Mouse (Mus musculus): ENCODE results near the gene Olfr1222. TPM values are rescaled to one million over a fixed set of nuclear protein-coding genes. Genes with fewer than 3 reads are reported as not detected.
"Not testable (repeated sequence)": the region's sequence is repeated elsewhere in the genome, so short reads cannot be mapped to it uniquely, and the experiment has no call there.

The Olfr1222 gene
- not detected in 2 replicates for polyA plus RNA-seq (2014; fragmentation: Nextera tagmentation; extraction: Ambion mirVana)

DNA sequence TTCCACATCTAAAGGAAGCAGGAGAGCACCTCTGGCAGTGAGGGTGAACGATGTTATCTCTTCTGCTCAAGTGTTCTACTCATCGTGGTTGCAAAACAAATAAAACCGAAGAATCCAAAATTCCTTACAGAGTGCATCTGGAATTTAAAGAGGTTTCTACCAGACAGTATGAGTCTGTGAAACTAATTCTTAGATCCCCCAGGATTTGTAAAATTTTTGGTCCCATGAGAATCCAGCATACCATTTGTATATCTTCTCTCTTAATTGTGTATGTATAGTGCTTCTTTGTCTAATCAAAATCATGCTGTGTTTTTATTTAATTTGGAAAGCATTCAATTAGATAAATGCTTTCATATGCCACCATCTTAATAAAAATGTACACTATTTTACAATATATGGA lies at the start of gene Olfr1222:
Gene Olfr1222, minus strand, starts transcription at position 101 of the 400 bp plus-strand sequence.
- H3K27me3 ChIP-seq (ENCODE audit: control insufficient read depth, insufficient read depth, low read length) = no peaks in the 10 kb centered on the region
- H3K4me3 ChIP-seq (replicated peaks; ENCODE audit: low read depth, low read length) = no peak within 1 kb of the TSS
- WGBS = 85% methylated on average over 3 of the region's 3 CpGs
- H3K4me1 ChIP-seq (ENCODE audit: control insufficient read depth, insufficient read depth, low read length) = no peaks in the 10 kb centered on the region
- ATAC-seq (ENCODE audit: low FRiP score, low TSS enrichment) (no peak), DNase-seq (no peak)
- H3K9me3 ChIP-seq (ENCODE audit: control insufficient read depth, low read length) = no peaks in the 10 kb centered on the region
- no peak within 1 kb of the TSS for H3K4me2 ChIP-seq (ENCODE audit: low read length)
- H3K27ac ChIP-seq (replicated peaks; ENCODE audit: low read depth, low read length) = no peak within 1 kb of the TSS
- H3K9ac ChIP-seq (replicated peaks; ENCODE audit: low read length) = no peak within 1 kb of the TSS
- H3K36me3 ChIP-seq (ENCODE audit: control insufficient read depth, insufficient read depth, low read length) = no peaks in the 10 kb centered on the region

- H3K4me1 ChIP-seq (ENCODE audit: control insufficient read depth, insufficient read depth, low read length) = no peaks in the 10 kb centered on the region
- H3K9ac ChIP-seq (replicated peaks; ENCODE audit: low read length) = no peak within 1 kb of the TSS
- H3K4me3 ChIP-seq (replicated peaks; ENCODE audit: low read depth, low read length) = no peak within 1 kb of the TSS
- H3K4me2 ChIP-seq (ENCODE audit: low read length) = no peak within 1 kb of the TSS
- ATAC-seq (ENCODE audit: low FRiP score, low TSS enrichment) = no peak
- no peaks in the 10 kb centered on the region for H3K36me3 ChIP-seq (ENCODE audit: control insufficient read depth, insufficient read depth, low read length)
- 94% methylated on average over 1 of the region's 1 CpGs for WGBS
- H3K27me3 ChIP-seq (ENCODE audit: control insufficient read depth, insufficient read depth, low read length) = no peaks in the 10 kb centered on the region
- DNase-seq = no peak
- H3K9me3 ChIP-seq (ENCODE audit: control insufficient read depth, low read length) = no peaks in the 10 kb centered on the region
- H3K27ac ChIP-seq (replicated peaks; ENCODE audit: low read depth, low read length) = no peak within 1 kb of the TSS
These were observed 41.7 kb upstream of the Olfr1222 start, which contains the start of gene Olfr1225 for GRCm38 (mm10) chr2:89174569-89174968. Gene Olfr1225 (minus strand): TSS chr2:89174669.

DNA sequence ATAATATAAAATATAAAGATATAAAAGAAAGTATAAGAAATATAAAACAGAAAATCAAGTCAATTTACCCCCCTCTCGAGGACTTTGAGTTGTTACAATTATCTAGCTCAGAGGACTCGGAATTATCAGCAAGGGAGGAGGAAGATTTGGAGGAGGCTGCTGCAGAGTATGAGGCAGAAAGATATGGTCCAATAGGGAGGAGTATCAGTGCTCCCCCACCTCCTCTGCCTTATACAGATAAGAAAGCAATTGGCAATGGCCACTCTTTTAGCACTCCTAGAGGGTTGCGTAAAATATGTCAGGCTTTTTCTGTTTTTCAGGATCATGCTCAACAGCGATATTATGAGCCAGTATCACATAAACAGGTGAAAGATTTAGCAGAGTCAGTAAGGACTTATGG lies 31.9 kb upstream of the Olfr1222 start:
- not testable (repeated sequence) for ATAC-seq (ENCODE audit: low FRiP score, low TSS enrichment); H3K4me3 ChIP-seq (replicated peaks; ENCODE audit: low read depth, low read length); H3K9ac ChIP-seq (replicated peaks; ENCODE audit: low read length); H3K4me1 ChIP-seq (ENCODE audit: control insufficient read depth, insufficient read depth, low read length); H3K36me3 ChIP-seq (ENCODE audit: control insufficient read depth, insufficient read depth, low read length); H3K27me3 ChIP-seq (ENCODE audit: control insufficient read depth, insufficient read depth, low read length); H3K27ac ChIP-seq (replicated peaks; ENCODE audit: low read depth, low read length); DNase-seq; H3K9me3 ChIP-seq (ENCODE audit: control insufficient read depth, low read length); H3K4me2 ChIP-seq (ENCODE audit: low read length)
- WGBS = 93% methylated on average over 4 of the region's 4 CpGs

GRCm38 (mm10) chr2:89163991-89164390 lies 31.1 kb upstream of the Olfr1222 start, which contains the start of gene Olfr1224-ps1:
Gene Olfr1224-ps1 (minus strand): TSS chr2:89164091.
- H3K4me1 ChIP-seq (ENCODE audit: control insufficient read depth, insufficient read depth, low read length); H3K4me3 ChIP-seq (replicated peaks; ENCODE audit: low read depth, low read length); H3K9me3 ChIP-seq (ENCODE audit: control insufficient read depth, low read length); H3K36me3 ChIP-seq (ENCODE audit: control insufficient read depth, insufficient read depth, low read length); H3K27ac ChIP-seq (replicated peaks; ENCODE audit: low read depth, low read length); H3K9ac ChIP-seq (replicated peaks; ENCODE audit: low read length); ATAC-seq (ENCODE audit: low FRiP score, low TSS enrichment); DNase-seq; H3K4me2 ChIP-seq (ENCODE audit: low read length); H3K27me3 ChIP-seq (ENCODE audit: control insufficient read depth, insufficient read depth, low read length): not testable (repeated sequence)
- WGBS = 95% methylated on average over 8 of the region's 8 CpGs

DNA sequence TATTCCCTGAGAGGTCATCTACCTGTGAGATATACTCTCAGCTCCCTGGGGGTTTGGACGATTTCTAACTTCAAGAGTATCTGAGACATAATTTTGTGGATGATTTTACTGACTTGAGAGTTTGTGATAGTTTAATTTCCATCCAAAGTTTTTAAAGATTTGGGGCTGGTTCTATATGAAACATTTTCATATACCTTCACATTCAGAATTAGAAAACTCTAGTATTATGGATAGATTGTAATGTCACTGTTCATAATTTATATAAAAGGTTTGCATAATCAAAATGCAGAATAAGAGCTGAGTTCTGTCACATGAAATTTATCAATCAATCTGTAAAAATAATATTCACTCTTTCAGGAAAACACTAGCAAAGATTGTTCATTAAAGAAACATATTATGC lies 18.6 kb upstream of the Olfr1222 start, which contains the start of gene Olfr1223:
Gene Olfr1223, minus strand, starts transcription at position 101 of the 400 bp plus-strand sequence.
- Histone ChIP-seq H3K27ac (replicated peaks; ENCODE audit: low read depth, low read length) (no peak within 1 kb of the TSS), H3K36me3 (ENCODE audit: control insufficient read depth, insufficient read depth, low read length) (no peaks in the 10 kb centered on the region), H3K9ac (replicated peaks; ENCODE audit: low read length) (no peak within 1 kb of the TSS), H3K4me3 (replicated peaks; ENCODE audit: low read depth, low read length) (no peak within 1 kb of the TSS), H3K4me2 (ENCODE audit: low read length) (no peak within 1 kb of the TSS), H3K27me3 (ENCODE audit: control insufficient read depth, insufficient read depth, low read length) (no peaks in the 10 kb centered on the region), H3K9me3 (ENCODE audit: control insufficient read depth, low read length) (no peaks in the 10 kb centered on the region), H3K4me1 (ENCODE audit: control insufficient read depth, insufficient read depth, low read length) (no peaks in the 10 kb centered on the region)
- 79% methylated on average over 1 of the region's 1 CpGs for WGBS
- no peak for DNase-seq
- ATAC-seq (ENCODE audit: low FRiP score, low TSS enrichment) = no peak

- 96% methylated on average over 2 of the region's 2 CpGs for WGBS
- H3K36me3 ChIP-seq (ENCODE audit: control insufficient read depth, insufficient read depth, low read length) = no peaks in the 10 kb centered on the region
- ATAC-seq (ENCODE audit: low FRiP score, low TSS enrichment) (no peak), DNase-seq (no peak)
- H3K27me3 ChIP-seq (ENCODE audit: control insufficient read depth, insufficient read depth, low read length) = no peaks in the 10 kb centered on the region
- no peak within 1 kb of the TSS for H3K27ac ChIP-seq (replicated peaks; ENCODE audit: low read depth, low read length)
- no peaks in the 10 kb centered on the region for H3K9me3 ChIP-seq (ENCODE audit: control insufficient read depth, low read length)
- H3K9ac ChIP-seq (replicated peaks; ENCODE audit: low read length) = no peak within 1 kb of the TSS
- no peak within 1 kb of the TSS for H3K4me3 ChIP-seq (replicated peaks; ENCODE audit: low read depth, low read length)
- no peaks in the 10 kb centered on the region for H3K4me1 ChIP-seq (ENCODE audit: control insufficient read depth, insufficient read depth, low read length)
- H3K4me2 ChIP-seq (ENCODE audit: low read length) = no peak within 1 kb of the TSS
These were observed 15.7 kb downstream of the Olfr1222 start, which contains the start of gene Olfr1221 for GRCm38 (mm10) chr2:89117183-89117582. Gene Olfr1221 (minus strand): TSS chr2:89117283.

- Histone ChIP-seq H3K4me1 (ENCODE audit: control insufficient read depth, insufficient read depth, low read length) (no peaks in the 10 kb centered on the region), H3K4me3 (replicated peaks; ENCODE audit: low read depth, low read length) (no peak within 1 kb of the TSS), H3K4me2 (ENCODE audit: low read length) (no peak within 1 kb of the TSS), H3K27ac (replicated peaks; ENCODE audit: low read depth, low read length) (no peak within 1 kb of the TSS), H3K9me3 (ENCODE audit: control insufficient read depth, low read length) (no peaks in the 10 kb centered on the region), H3K36me3 (ENCODE audit: control insufficient read depth, insufficient read depth, low read length) (no peaks in the 10 kb centered on the region), H3K9ac (replicated peaks; ENCODE audit: low read length) (no peak within 1 kb of the TSS), H3K27me3 (ENCODE audit: control insufficient read depth, insufficient read depth, low read length) (no peaks in the 10 kb centered on the region)
- 78% methylated on average over 3 of the region's 3 CpGs for whole genome bisulfite sequencing
- ATAC-seq (ENCODE audit: low FRiP score, low TSS enrichment) (no peak), DNase-seq (no peak)
These were observed 26.1 kb downstream of the Olfr1222 start, which contains the start of gene Olfr1220 for GRCm38 (mm10) chr2:89106735-89107134. Gene Olfr1220 (minus strand): TSS chr2:89106835.

DNA sequence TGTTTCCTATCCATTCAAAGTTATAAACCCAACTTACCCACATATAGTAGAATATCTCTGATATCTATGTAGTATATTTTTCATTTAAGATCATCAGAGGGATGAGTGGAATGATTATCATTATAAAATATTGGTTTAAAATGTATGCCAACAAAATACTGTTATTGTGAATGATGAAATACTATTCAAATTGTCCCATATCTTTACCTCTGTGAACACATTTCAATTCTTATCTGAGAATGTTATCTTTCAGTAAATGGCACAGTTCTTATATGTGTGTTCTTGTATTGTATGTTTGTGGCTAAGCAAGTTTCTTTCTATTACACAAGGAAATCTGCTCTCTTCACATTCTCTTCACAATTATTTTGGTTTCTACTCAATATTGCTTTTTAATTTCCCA lies 27.2 kb downstream of the Olfr1222 start:
- DNase-seq = no peak
- Histone ChIP-seq H3K4me1 (ENCODE audit: control insufficient read depth, insufficient read depth, low read length) (no peaks in the 10 kb centered on the region), H3K36me3 (ENCODE audit: control insufficient read depth, insufficient read depth, low read length) (no peaks in the 10 kb centered on the region), H3K4me2 (ENCODE audit: low read length) (no peak overlapping the region), H3K9ac (replicated peaks; ENCODE audit: low read length) (no peak overlapping the region), H3K27me3 (ENCODE audit: control insufficient read depth, insufficient read depth, low read length) (no peaks in the 10 kb centered on the region), H3K27ac (replicated peaks; ENCODE audit: low read depth, low read length) (no peak overlapping the region), H3K4me3 (replicated peaks; ENCODE audit: low read depth, low read length) (no peak overlapping the region), H3K9me3 (ENCODE audit: control insufficient read depth, low read length) (no peaks in the 10 kb centered on the region)
- ATAC-seq (ENCODE audit: low FRiP score, low TSS enrichment) = no peak

GRCm38 (mm10) chr2:89093848-89094247 lies 39.0 kb downstream of the Olfr1222 start:
- 92% methylated on average over 1 of the region's 1 CpGs for WGBS
- no peak for ATAC-seq (ENCODE audit: low FRiP score, low TSS enrichment)

More at GRCm38 (mm10) chr2:89093848-89094247, 39.0 kb downstream of the Olfr1222 start:
- Histone ChIP-seq H3K27ac (replicated peaks; ENCODE audit: low read depth, low read length) (no peak overlapping the region), H3K27me3 (ENCODE audit: control insufficient read depth, insufficient read depth, low read length) (no peaks in the 10 kb centered on the region), H3K9ac (replicated peaks; ENCODE audit: low read length) (no peak overlapping the region), H3K4me2 (ENCODE audit: low read length) (no peak overlapping the region), H3K9me3 (ENCODE audit: control insufficient read depth, low read length) (no peaks in the 10 kb centered on the region), H3K36me3 (ENCODE audit: control insufficient read depth, insufficient read depth, low read length) (no peaks in the 10 kb centered on the region), H3K4me1 (ENCODE audit: control insufficient read depth, insufficient read depth, low read length) (no peaks in the 10 kb centered on the region), H3K4me3 (replicated peaks; ENCODE audit: low read depth, low read length) (no peak overlapping the region)
- DNase-seq = no peak
